Mouse (Mus musculus) left cerebral cortex, postnatal 14 days (tissue): ENCODE results near the gene Cnr1. TPM values are rescaled to one million over a fixed set of nuclear protein-coding genes. Genes with fewer than 3 reads are reported as not detected.

Experiments
- DNase-seq, 2 experiments: peaks; one replicate each; pipeline ENCODE4 v3.0.0; 2021 to 2022; ENCODE audit warnings: low spot score in 2 of 2, mixed read lengths in 1 of 2
- intact Hi-C: fragments of 180-260 bp; cut with DNase I; formaldehyde crosslinking; loops from one replicate; pipeline ENCODE4 v1.15.1; 2025
- long read RNA-seq, 2 experiments: library from polyadenylated mRNA; stranded (forward); transcript quantifications; one replicate each; pipeline ENCODE4 v2.0.0; 2021
- total RNA-seq, 2 experiments: library from RNA; stranded (reverse); gene quantifications; 2 replicates each; pipeline ENCODE4 v1.2.3; 2021

The Cnr1 gene
- 100 to 1,000 TPM; 117 to 128 TPM for total RNA-seq
- long read RNA-seq, experiment 1, full-length matches to known transcripts = 11 of 35 reads
- long read RNA-seq, experiment 1, partial matches to known transcripts = 19 of 35 reads
- long read RNA-seq, experiment 1, other reads (novel, unspliced or antisense) = 5 of 35 reads
- long read RNA-seq, experiment 2, full-length matches to known transcripts = 11 of 31 reads
- long read RNA-seq, experiment 2, partial matches to known transcripts = 0 of 31 reads
- long read RNA-seq, experiment 2, other reads (novel, unspliced or antisense) = 20 of 31 reads

- peak; percentile 72 to 73 for DNase-seq
- intact Hi-C loops = loop anchor here (5.0 to 10.0 kb wide), 2 partner anchors 187 to 530 kb away; no protein-coding TSS in a partner anchor
Measured at GRCm38 (mm10) chr4:33924234-33924888, at the start of gene Cnr1. TSS of gene Cnr1 (plus strand) at chr4:33924593.

- peak; percentile 7 to 10 for DNase-seq
- intact Hi-C loops = no loop called here
Measured at GRCm38 (mm10) chr4:33879944-33880343, 44.4 kb upstream of the Cnr1 start.

- intact Hi-C loops = no loop called here
Measured at GRCm38 (mm10) chr4:33886026-33886425, 38.4 kb upstream of the Cnr1 start.

GRCm38 (mm10) chr4:33889976-33890375, 34.4 kb upstream of the Cnr1 start:
- intact Hi-C loops = no loop called here
- DNase-seq = no peak

More at GRCm38 (mm10) chr4:33886026-33886425, 38.4 kb upstream of the Cnr1 start:
- DNase-seq = no peak

- DNase-seq = no peak
- intact Hi-C loops = no loop called here
Measured at GRCm38 (mm10) chr4:33892178-33892869, 32.1 kb upstream of the Cnr1 start.

GRCm38 (mm10) chr4:33893841-33894240, 30.6 kb upstream of the Cnr1 start:
- DNase-seq = peak; percentile 72 to 74
- intact Hi-C loops = no loop called here

GRCm38 (mm10) chr4:33895046-33895445, 29.3 kb upstream of the Cnr1 start:
- no peak for DNase-seq
- intact Hi-C loops = no loop called here

GRCm38 (mm10) chr4:33895491-33895890, 28.9 kb upstream of the Cnr1 start:
- DNase-seq = no peak
- intact Hi-C loops = no loop called here

- DNase-seq = no peak
- intact Hi-C loops = loop anchor here (2.0 kb wide), 1 partner anchor 27 kb away; no protein-coding TSS in a partner anchor
Measured at GRCm38 (mm10) chr4:33901659-33902058, 22.7 kb upstream of the Cnr1 start.

- DNase-seq = no peak
- intact Hi-C loops = no loop called here
Measured at GRCm38 (mm10) chr4:33903812-33904340, 20.5 kb upstream of the Cnr1 start.

- intact Hi-C loops = no loop called here
- no peak for DNase-seq
Measured at GRCm38 (mm10) chr4:33904826-33905225, 19.6 kb upstream of the Cnr1 start.

- intact Hi-C loops = no loop called here
- no peak for DNase-seq
Measured at GRCm38 (mm10) chr4:33908786-33909185, 15.6 kb upstream of the Cnr1 start.

- intact Hi-C loops = no loop called here
Measured at GRCm38 (mm10) chr4:33915730-33916129, 8.7 kb upstream of the Cnr1 start.

GRCm38 (mm10) chr4:33920807-33921206, 3.6 kb upstream of the Cnr1 start:
- intact Hi-C loops = loop anchor here (5.0 to 10.0 kb wide), 2 partner anchors 184 to 526 kb away; no protein-coding TSS in a partner anchor
- DNase-seq = peak in 1 of 2 experiments; percentile 53

More at GRCm38 (mm10) chr4:33915730-33916129, 8.7 kb upstream of the Cnr1 start:
- peak in 1 of 2 experiments; percentile 36 for DNase-seq

GRCm38 (mm10) chr4:33923151-33923760, 1.1 kb upstream of the Cnr1 start:
- intact Hi-C loops = loop anchor here (5.0 to 10.0 kb wide), 2 partner anchors 186 to 528 kb away; no protein-coding TSS in a partner anchor
- DNase-seq = peak; percentile 39 to 45

- peak; percentile 21 to 34 for DNase-seq
- intact Hi-C loops = loop anchor here (5.0 to 10.0 kb wide), 2 partner anchors 186 to 529 kb away; no protein-coding TSS in a partner anchor
Measured at GRCm38 (mm10) chr4:33923761-33924233, 596 bp upstream of the Cnr1 start.

GRCm38 (mm10) chr4:33924889-33925245, 474 bp downstream of the Cnr1 start:
- intact Hi-C loops = loop anchor here (5.0 to 10.0 kb wide), 4 partner anchors 188 to 627 kb away; partner anchors contain the start of gene Akirin2
- DNase-seq = peak; percentile 20 to 33

GRCm38 (mm10) chr4:33925489-33925888, 1.1 kb downstream of the Cnr1 start:
- no peak for DNase-seq
- intact Hi-C loops = loop anchor here (5.0 to 10.0 kb wide), 3 partner anchors 447 to 627 kb away; partner anchors contain the start of gene Akirin2

GRCm38 (mm10) chr4:33926010-33926409, 1.6 kb downstream of the Cnr1 start:
- DNase-seq = no peak
- intact Hi-C loops = loop anchor here (5.0 to 10.0 kb wide), 3 partner anchors 446 to 626 kb away; partner anchors contain the start of gene Akirin2
